Mouse (Mus musculus): Measurements from ENCODE around the gene Fam198b. TPM values are rescaled to one million over a fixed set of nuclear protein-coding genes. Genes with fewer than 3 reads are reported as not detected.

The Fam198b gene
- polyA plus RNA-seq, 1 experiment, result 2.5 TPM

GRCm38 (mm10) chr3:79901734-79902133 is 17.4 kb downstream of the Fam198b start:
- Histone ChIP-seq H3ac (ENCODE audit: control insufficient read depth, insufficient read length, low read depth) (no peak overlapping the region), H3K4me3 (ENCODE audit: insufficient read depth, poor library complexity, severe bottlenecking) (no peak overlapping the region), H3K36me3 (ENCODE audit: control insufficient read depth, insufficient read depth) (no peaks in the 10 kb centered on the region), H3K79me2 (ENCODE audit: control insufficient read depth, insufficient read depth) (no peaks in the 10 kb centered on the region), H3K27me3 (ENCODE audit: control insufficient read depth, insufficient read depth, insufficient read length) (no peaks in the 10 kb centered on the region), H3K79me3 (ENCODE audit: low read depth) (no peaks in the 10 kb centered on the region)
- TF ChIP-seq MYOD1 (IDR thresholded peaks at IDR 0.05; ENCODE audit: control insufficient read depth, insufficient read length, low read depth) (no peak), CTCF (IDR thresholded peaks at IDR 0.05; ENCODE audit: control insufficient read depth, insufficient read depth, insufficient read length) (no peak), MYOG (IDR thresholded peaks at IDR 0.05; ENCODE audit: control insufficient read depth, extremely low read depth, insufficient read length) (no peak), FOSL1 (IDR thresholded peaks at IDR 0.05; ENCODE audit: insufficient read depth, low read length, poor library complexity, severe bottlenecking) (no peak), USF1 (IDR thresholded peaks at IDR 0.05; ENCODE audit: low read depth) (no peak), MAX (IDR thresholded peaks at IDR 0.05) (no peak), CEBPB (IDR thresholded peaks at IDR 0.05; ENCODE audit: low read depth) (no peak)

DNA sequence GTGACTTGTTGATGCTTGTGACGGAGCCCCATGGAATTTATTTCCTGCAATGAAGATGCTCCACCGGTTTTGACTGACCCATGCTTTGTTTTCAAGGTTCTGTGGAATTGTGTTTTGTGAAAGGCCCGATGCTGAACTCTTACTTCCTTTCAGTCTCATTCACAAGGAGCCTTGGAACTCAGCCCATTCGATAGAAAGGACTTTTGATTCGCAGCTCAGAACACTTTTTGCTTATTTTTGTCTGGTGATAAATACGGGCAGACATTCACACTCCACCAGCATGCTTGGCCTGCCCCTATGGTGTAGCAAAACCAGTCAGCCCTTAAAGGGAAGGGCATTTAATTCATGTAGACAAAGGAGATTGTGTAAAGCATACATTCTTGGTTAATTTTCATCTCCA is 19.5 kb downstream of the Fam198b start:
- Histone ChIP-seq H3K4me3 (ENCODE audit: insufficient read depth, poor library complexity, severe bottlenecking) (no peak overlapping the region), H3K79me3 (ENCODE audit: low read depth) (no peaks in the 10 kb centered on the region), H3K79me2 (ENCODE audit: control insufficient read depth, insufficient read depth) (no peaks in the 10 kb centered on the region), H3K27me3 (ENCODE audit: control insufficient read depth, insufficient read depth, insufficient read length) (no peaks in the 10 kb centered on the region), H3ac (ENCODE audit: control insufficient read depth, insufficient read length, low read depth) (no peak overlapping the region), H3K36me3 (ENCODE audit: control insufficient read depth, insufficient read depth) (no peaks in the 10 kb centered on the region)
- no peak for TF ChIP-seq CTCF (IDR thresholded peaks at IDR 0.05; ENCODE audit: control insufficient read depth, insufficient read depth, insufficient read length)
- no peak for TF ChIP-seq MYOG (IDR thresholded peaks at IDR 0.05; ENCODE audit: control insufficient read depth, extremely low read depth, insufficient read length)
- no peak for TF ChIP-seq MYOD1 (IDR thresholded peaks at IDR 0.05; ENCODE audit: control insufficient read depth, insufficient read length, low read depth)
- no peak for TF ChIP-seq MAX (IDR thresholded peaks at IDR 0.05)
- no peak for TF ChIP-seq CEBPB (IDR thresholded peaks at IDR 0.05; ENCODE audit: low read depth)
- TF ChIP-seq USF1 (IDR thresholded peaks at IDR 0.05; ENCODE audit: low read depth), result no peak
- TF ChIP-seq FOSL1 (IDR thresholded peaks at IDR 0.05; ENCODE audit: insufficient read depth, low read length, poor library complexity, severe bottlenecking), result no peak

DNA sequence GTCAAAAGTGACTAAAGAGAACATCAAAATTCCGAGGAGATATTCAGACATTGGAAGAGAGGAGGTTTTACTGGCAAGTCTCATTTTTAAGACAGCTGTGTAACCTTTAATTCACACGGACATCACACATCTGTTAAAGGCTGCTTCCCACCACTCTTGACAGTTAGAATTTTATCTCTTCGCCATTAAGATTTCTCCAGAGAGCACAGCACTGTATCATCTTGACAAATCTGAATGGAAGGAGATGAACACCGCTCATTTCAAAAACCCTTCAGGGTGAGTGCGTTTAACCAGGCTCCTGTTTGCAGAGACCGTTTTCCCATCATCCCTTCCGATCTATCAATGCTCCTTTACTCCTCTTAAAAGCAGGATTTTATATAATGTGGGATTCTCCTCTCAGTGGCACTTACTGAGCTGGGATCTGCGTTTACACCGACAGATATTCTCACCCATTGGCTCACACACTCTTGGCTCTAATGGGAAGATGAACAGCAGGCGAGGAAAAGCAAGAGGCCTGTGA is 20.0 kb downstream of the Fam198b start:
- Histone ChIP-seq H3K4me3 (ENCODE audit: insufficient read depth, poor library complexity, severe bottlenecking) (no peak overlapping the region), H3K36me3 (ENCODE audit: control insufficient read depth, insufficient read depth) (no peaks in the 10 kb centered on the region), H3K79me3 (ENCODE audit: low read depth) (no peaks in the 10 kb centered on the region), H3K27me3 (ENCODE audit: control insufficient read depth, insufficient read depth, insufficient read length) (no peaks in the 10 kb centered on the region), H3ac (ENCODE audit: control insufficient read depth, insufficient read length, low read depth) (no peak overlapping the region), H3K79me2 (ENCODE audit: control insufficient read depth, insufficient read depth) (no peaks in the 10 kb centered on the region)
- no peak for TF ChIP-seq FOSL1 (IDR thresholded peaks at IDR 0.05; ENCODE audit: insufficient read depth, low read length, poor library complexity, severe bottlenecking)
- no peak for TF ChIP-seq USF1 (IDR thresholded peaks at IDR 0.05; ENCODE audit: low read depth)
- no peak for TF ChIP-seq CEBPB (IDR thresholded peaks at IDR 0.05; ENCODE audit: low read depth)
- no peak for TF ChIP-seq MYOG (IDR thresholded peaks at IDR 0.05; ENCODE audit: control insufficient read depth, extremely low read depth, insufficient read length)
- TF ChIP-seq MAX (IDR thresholded peaks at IDR 0.05), result no peak
- TF ChIP-seq MYOD1 (IDR thresholded peaks at IDR 0.05; ENCODE audit: control insufficient read depth, insufficient read length, low read depth), result no peak

- TF ChIP-seq CTCF (IDR thresholded peaks at IDR 0.05; ENCODE audit: control insufficient read depth, insufficient read depth, insufficient read length) (no peak), MYOD1 (IDR thresholded peaks at IDR 0.05; ENCODE audit: control insufficient read depth, insufficient read length, low read depth) (no peak), MYOG (IDR thresholded peaks at IDR 0.05; ENCODE audit: control insufficient read depth, extremely low read depth, insufficient read length) (no peak), USF1 (IDR thresholded peaks at IDR 0.05; ENCODE audit: low read depth) (no peak), MAX (IDR thresholded peaks at IDR 0.05) (no peak), CEBPB (IDR thresholded peaks at IDR 0.05; ENCODE audit: low read depth) (no peak), FOSL1 (IDR thresholded peaks at IDR 0.05; ENCODE audit: insufficient read depth, low read length, poor library complexity, severe bottlenecking) (no peak)
- H3K36me3 ChIP-seq (ENCODE audit: control insufficient read depth, insufficient read depth), result no peaks in the 10 kb centered on the region
- no peaks in the 10 kb centered on the region for H3K79me2 ChIP-seq (ENCODE audit: control insufficient read depth, insufficient read depth)
- H3K27me3 ChIP-seq (ENCODE audit: control insufficient read depth, insufficient read depth, insufficient read length), result no peaks in the 10 kb centered on the region
- H3K4me3 ChIP-seq (ENCODE audit: insufficient read depth, poor library complexity, severe bottlenecking), result no peak overlapping the region
- H3ac ChIP-seq (ENCODE audit: control insufficient read depth, insufficient read length, low read depth), result no peak overlapping the region
- no peaks in the 10 kb centered on the region for H3K79me3 ChIP-seq (ENCODE audit: low read depth)
These were observed 21.1 kb downstream of the Fam198b start for GRCm38 (mm10) chr3:79905397-79905796.

DNA sequence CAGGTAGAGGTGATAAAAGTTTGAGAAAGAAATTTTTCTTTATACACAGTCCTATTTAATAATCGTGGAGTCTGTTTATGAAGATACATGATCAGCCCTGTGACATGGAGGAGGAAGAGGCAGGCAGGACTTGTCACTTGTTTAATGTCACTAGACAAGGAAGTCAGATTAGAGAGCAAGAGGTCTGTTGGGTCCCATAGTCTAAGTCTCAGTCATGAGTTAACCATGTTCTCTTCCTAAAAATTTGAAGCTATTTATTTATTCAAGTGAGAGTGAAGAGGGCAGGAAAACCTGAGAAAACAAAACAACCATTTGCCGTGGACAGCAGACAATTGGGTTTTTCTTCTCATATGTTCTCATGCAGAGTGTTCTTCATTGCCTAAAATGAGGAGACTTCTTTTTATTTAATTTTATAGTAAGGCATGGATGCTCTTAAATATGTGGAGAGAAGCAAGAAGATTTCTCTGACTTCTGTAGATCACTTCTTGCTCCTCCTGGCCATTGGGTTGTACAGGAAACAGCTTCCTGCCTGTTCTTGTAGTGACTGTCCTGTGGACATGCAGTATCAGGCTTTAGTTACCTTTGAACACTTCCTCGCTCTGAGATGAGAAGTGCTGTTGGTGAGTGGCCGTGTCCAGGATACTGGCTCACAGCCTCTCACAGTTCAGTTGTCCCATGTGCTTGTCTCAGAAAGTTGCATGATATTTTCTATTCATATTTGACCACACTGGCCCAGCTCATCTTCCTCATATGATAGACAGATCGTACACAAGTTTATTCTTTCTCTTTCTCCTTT is 22.1 kb downstream of the Fam198b start:
- Histone ChIP-seq H3K27me3 (ENCODE audit: control insufficient read depth, insufficient read depth, insufficient read length) (no peaks in the 10 kb centered on the region), H3K79me2 (ENCODE audit: control insufficient read depth, insufficient read depth) (no peaks in the 10 kb centered on the region), H3K79me3 (ENCODE audit: low read depth) (no peaks in the 10 kb centered on the region), H3ac (ENCODE audit: control insufficient read depth, insufficient read length, low read depth) (no peak overlapping the region), H3K4me3 (ENCODE audit: insufficient read depth, poor library complexity, severe bottlenecking) (no peak overlapping the region), H3K36me3 (ENCODE audit: control insufficient read depth, insufficient read depth) (no peaks in the 10 kb centered on the region)
- no peak for TF ChIP-seq CTCF (IDR thresholded peaks at IDR 0.05; ENCODE audit: control insufficient read depth, insufficient read depth, insufficient read length)
- TF ChIP-seq FOSL1 (IDR thresholded peaks at IDR 0.05; ENCODE audit: insufficient read depth, low read length, poor library complexity, severe bottlenecking), result no peak
- TF ChIP-seq USF1 (IDR thresholded peaks at IDR 0.05; ENCODE audit: low read depth), result no peak
- TF ChIP-seq MYOD1 (IDR thresholded peaks at IDR 0.05; ENCODE audit: control insufficient read depth, insufficient read length, low read depth), result no peak
- no peak for TF ChIP-seq MAX (IDR thresholded peaks at IDR 0.05)
- no peak for TF ChIP-seq MYOG (IDR thresholded peaks at IDR 0.05; ENCODE audit: control insufficient read depth, extremely low read depth, insufficient read length)
- TF ChIP-seq CEBPB (IDR thresholded peaks at IDR 0.05; ENCODE audit: low read depth), result no peak
